Mouse (Mus musculus): ENCODE measurements around the gene Slc44a3.

DNA sequence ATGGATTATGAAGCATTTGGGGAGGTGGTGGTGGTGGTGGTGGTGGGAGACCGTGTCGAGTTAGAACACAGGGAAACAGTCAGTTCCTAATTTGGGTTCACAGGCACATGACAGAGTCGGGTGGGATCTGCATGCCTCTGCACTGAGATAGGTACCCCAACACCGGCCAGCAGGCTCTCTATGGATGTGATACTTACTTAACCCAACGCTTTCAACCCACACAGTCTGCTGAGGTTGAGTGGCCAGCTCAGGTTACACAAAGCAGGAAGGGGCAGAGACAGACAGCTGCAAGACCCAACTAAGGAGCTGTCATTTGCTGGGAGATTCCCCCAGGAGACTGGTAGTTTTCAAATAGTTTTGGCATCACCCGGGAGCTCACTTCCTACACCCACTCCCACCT, 50.6 kb downstream of the Slc44a3 start:
- TF ChIP-seq EP300 (IDR thresholded peaks at IDR 0.05; ENCODE audit: low read depth), result no peak
- TF ChIP-seq CTCF (IDR thresholded peaks at IDR 0.05; ENCODE audit: low read depth), result no peak

Data from liver, postnatal 0 days (tissue).